Mouse (Mus musculus) mature B cell (primary cell): ENCODE measurements around the gene Cradd.

ENCODE experiments used
- in situ Hi-C: fragments of 300-500 bp; cut with MboI; formaldehyde crosslinking; loops from 2 replicates; pipeline ENCODE4 v1.14.3; 2019

Cradd gene

DNA sequence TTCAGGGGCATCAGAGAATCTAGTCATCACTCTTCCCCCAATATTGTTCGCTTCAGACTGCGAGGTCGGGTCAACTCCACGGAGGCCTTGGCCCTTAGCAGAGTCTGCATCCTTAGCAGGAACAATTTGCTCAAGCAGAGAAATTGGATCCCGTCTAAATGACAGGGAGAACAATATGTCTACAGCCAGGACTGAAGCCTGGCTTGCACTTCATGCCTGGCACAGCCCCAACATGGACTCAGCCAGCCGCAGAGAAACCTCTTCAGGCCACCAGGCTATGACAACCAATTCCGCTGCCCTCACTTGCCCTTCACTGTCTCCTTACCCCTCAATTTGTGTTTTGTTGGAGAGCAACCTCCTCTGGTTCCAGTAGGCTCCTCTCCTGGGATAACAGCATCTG lies 123.6 kb downstream of the Cradd start:
- in situ Hi-C loops: no loop called here

GRCm38 (mm10) chr10:95199541-95200269 lies 124.2 kb downstream of the Cradd start:
- in situ Hi-C loops: no loop called here

DNA sequence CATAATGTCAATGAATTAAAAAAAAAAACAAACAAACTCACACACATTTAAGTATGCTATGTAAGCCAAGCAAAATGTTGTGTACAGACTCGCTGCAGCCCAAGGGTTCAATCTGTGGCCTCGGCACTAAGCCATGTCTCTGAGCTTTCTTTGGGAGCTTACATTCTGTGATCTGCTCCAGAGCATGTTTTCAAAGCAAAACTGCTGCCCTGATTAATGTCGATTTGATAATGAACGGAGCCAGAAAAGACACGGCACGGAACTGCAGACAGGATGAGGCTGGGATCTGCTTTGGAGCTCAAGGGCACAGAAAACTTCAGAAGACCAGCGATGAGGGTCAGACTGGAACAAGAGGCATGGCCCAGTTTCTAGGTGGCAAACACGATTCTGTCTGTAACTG lies 126.6 kb downstream of the Cradd start:
- in situ Hi-C loops: no loop called here

DNA sequence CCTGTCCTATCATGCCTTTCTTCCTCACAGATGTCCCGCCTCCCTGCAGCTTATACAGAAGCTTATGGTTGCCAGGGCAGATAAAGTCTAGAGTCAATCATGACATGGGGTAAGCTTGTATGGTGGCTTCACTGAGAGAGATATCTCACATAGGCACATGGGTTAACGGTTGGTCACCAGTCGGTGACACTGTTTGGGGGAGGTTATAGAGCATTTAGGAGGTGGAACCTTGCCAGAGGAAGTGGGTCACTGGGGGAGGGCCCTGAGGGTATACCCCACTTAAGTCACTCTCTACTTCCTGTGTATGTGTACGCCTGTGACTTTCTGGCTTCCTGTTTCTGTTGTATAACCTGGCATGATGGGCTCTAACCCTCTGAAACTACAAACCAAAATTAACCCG lies 128.2 kb downstream of the Cradd start:
- in situ Hi-C loops: no loop called here

- in situ Hi-C loops: no loop called here
These were observed 129.2 kb downstream of the Cradd start for GRCm38 (mm10) chr10:95194776-95195175.

GRCm38 (mm10) chr10:95193875-95194281 lies 130.1 kb downstream of the Cradd start:
- in situ Hi-C loops: no loop called here

GRCm38 (mm10) chr10:95191881-95192280 lies 132.1 kb downstream of the Cradd start:
- in situ Hi-C loops: no loop called here

DNA sequence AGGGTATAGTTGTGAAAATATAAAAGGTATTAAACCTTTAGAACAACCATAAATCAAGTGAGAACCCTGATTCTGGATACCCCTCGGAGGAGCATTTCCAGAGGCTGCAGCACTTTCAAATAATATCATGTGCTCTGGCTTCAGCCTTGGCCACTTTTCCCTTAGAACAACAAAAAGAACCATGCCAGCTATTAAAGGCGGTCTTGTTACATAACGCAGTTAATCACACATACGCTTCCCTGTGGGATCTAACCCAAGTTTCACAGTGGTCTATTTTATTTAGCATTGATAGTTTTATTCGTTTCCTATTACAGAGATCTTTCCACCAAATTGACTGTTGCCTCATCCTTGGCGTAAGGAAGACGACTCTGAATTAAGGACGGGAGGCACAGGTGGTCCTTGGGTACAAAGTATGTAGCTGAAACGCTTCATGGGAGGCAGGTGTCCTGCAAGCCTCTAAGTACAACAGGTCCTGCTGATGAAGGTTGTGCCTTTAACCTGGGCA lies 132.7 kb downstream of the Cradd start:
- in situ Hi-C loops: no loop called here

- in situ Hi-C loops: no loop called here
These were observed 134.3 kb downstream of the Cradd start for GRCm38 (mm10) chr10:95189550-95190211.

GRCm38 (mm10) chr10:95184210-95184609 lies 139.7 kb downstream of the Cradd start:
- in situ Hi-C loops: no loop called here

DNA sequence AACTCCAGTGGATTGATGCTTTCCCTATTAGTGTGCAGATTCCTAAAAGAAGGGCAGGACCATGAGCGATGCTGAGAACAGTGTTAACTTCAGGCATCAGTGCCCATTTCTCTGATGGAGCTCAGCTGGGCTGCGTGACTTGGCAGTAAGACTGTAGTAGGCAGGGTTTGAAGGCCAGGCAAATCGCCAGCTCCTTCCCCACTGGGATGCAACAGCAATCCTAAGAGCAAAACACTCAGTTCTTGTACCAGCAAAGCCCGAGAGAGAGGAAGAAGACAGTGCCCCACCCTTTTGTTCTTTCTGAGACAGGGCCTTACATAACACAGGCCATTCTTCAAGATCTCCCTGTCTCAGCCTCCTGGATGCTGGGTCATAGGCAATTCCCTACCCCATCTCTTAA lies 140.9 kb downstream of the Cradd start:
- in situ Hi-C loops: no loop called here

GRCm38 (mm10) chr10:95182405-95182804 lies 141.5 kb downstream of the Cradd start:
- in situ Hi-C loops: no loop called here

GRCm38 (mm10) chr10:95181553-95181952 lies 142.4 kb downstream of the Cradd start:
- in situ Hi-C loops: no loop called here

DNA sequence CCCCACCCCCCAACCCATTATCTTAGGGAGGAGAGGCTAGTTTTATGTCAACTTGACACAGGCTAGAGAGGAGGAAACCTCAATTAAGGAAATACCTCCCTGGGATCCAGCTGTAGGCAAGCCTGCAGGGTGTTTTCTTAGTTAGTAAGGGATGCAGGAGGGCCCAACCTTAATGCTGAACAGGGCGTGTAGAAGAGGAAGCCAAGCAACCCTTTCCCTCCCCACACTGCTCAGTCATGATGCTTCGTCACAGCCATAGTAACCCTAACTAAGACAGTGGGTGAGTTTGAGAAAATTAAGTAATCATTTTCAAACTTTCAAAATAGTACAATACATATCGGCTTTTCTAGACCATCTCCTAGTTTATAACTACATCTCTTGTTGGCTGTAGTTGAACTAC lies 143.0 kb downstream of the Cradd start:
- in situ Hi-C loops: no loop called here

DNA sequence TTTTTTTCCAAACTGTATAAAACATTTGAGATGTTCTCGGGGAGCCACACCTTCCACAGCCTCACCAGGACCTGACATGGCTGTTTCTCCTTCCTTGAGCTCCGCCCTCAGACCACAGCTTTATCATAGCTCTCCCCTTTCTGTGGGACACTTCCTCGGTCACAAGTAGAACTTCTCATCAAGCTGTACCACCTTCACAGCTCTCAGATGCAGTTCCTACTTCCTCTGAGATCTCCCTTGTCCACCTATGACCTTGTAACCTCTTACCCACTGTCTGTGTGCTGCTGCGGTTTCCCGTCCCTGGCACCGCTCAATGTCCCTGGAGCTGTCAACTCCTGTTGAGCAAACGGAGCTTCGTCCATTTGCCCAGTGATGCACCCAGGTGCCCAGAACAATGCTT lies 143.8 kb downstream of the Cradd start:
- in situ Hi-C loops: no loop called here

DNA sequence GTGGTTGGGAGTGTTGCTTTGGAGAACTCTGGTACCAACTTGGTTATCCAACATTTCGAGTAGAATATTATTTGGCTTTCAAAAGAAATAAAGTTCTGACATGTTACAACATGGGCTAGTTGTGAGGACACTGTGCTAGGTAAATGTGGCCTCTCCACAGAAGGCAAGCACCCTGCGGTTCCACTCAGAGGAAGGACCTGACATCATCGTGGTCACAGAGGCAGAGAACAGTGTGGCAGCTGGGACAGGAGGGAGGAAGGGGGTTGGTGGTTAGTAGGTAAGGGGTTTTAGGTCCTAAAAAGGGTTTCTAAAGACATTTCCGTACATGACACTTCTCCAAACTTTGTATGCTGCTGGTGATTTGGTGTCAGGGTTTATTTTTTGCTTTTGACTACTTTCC lies 145.1 kb downstream of the Cradd start:
- in situ Hi-C loops: no loop called here

DNA sequence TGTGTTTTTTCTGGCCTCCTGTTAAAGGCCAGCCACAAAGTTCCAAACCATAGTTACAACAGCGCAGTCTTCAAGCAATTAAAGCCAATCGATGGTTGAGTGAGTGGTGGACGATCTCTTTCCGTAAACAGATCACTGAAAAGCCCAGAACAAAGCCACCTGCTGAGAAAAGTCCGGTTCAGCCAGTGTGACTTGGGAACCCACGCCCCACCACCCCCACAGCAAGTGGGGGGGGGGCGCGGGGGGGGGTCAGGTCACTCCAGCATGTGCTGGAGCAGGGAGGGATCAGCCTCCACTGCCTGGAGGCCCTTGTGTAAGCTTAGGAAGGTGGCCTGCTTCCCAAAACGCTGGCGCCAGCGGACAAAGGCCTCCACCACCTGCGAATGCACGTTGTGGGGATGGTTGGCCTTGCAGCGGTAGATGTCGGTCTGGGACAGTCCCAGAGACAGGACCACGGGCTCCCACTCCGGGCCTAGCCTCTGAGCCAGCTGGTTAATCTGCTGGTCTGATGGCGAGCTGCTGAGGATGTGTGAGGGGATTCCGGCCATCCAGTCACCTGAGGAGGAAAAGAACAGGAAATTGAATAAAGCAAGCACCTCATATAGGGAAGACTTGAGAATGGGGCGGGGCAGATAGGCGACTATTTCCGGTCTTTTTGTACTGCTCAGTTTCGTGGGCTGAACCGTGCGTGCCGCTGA lies 148.4 kb downstream of the Cradd start:
- in situ Hi-C loops: no loop called here

- in situ Hi-C loops: no loop called here
These were observed 149.7 kb downstream of the Cradd start for GRCm38 (mm10) chr10:95174260-95174659.

GRCm38 (mm10) chr10:95170721-95171354 lies 153.1 kb downstream of the Cradd start:
- in situ Hi-C loops: no loop called here

DNA sequence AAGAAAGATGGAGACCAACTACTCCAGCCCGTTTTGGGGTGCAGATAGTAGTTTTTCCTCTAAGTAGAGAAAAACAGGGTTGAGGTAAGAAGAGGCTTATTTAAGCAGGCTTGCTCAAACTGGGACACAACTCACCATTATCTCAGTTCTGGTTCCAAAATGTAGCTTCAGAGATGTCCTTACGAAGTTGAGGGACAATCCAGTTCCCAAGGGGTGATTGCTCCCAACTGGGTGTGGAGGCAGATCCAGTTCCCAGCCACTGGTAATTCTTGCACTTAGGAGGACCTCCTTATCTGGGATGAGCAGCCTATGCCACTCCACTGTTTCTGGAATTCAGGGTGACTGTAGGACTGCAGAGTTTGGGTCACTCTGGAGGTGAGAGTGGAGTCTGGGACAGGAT lies 159.0 kb downstream of the Cradd start:
- in situ Hi-C loops: no loop called here

- in situ Hi-C loops: no loop called here
These were observed 161.1 kb downstream of the Cradd start for GRCm38 (mm10) chr10:95162691-95163374.
